9 mouse cellular contexts compared by ENCODE assay signal in the genomic region with DNA sequence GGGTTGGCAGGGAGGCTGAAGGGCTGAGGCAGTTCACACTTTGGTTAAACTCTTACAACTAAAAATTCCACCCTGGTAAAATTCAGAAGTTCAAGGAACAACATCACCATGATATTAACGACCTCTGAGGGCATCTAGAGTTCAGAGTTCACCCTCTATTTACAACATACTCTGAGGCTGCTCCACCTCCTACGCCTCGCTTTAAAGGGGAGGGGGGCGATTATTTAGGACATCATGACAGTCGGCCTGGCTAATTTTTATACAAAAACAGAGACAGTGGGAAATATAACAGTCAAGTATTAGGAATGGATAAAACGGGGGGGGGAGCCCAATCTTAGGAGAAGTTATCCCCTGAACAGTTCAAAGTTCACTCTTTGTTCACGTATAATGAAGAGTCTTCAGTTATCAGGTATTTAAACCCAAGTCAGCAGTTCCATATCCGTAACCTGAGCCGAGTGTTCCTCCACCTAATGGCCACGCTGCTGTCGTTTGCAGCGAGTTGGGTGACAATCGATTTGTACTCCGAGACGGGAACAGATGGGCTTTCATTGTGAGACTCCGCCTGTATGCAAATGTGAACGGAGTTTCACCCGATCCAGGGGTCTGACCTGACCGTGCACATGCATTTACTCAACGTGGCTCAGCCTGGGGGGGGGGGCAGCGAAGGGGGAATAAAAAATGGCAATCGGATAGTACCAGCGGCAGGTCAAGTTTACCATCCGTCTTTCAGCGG.
DNase-seq lines count a peak whose midpoint lies in the region; ATAC-seq lines count a peak whose summit lies in the region.
"Had no signal": no experiment of that assay in that cellular context is flagged by ENCODE, and none has a peak within 500 bp of the region (broad histone marks: within the 10 kb centered on the region; RNA-seq: fewer than 3 reads in every experiment).

No protein-coding gene starts in this region.

- peaks cover 4% of the 10 kb centered on the region; the same call in 1 of the 2 replicates for H3K4me1 ChIP-seq in heart, embryonic 12.5 days (replicated peaks)
- H3K4me1 ChIP-seq in forebrain, embryonic 10.5 days = peaks cover 63% of the 10 kb centered on the region
- peaks cover 48% of the 10 kb centered on the region for H3K4me1 ChIP-seq in neural tube, embryonic 11.5 days (ENCODE audit: control insufficient read depth, insufficient read depth, low read length)

- H3K27ac ChIP-seq in heart, embryonic 12.5 days (ENCODE audit: poor library complexity, severe bottlenecking) = no peak overlapping the region
- H3K27ac ChIP-seq in forebrain, embryonic 10.5 days = peak overlapping the region; percentile 36; the same call in 1 of the 2 replicates
- H3K27ac ChIP-seq in neural tube, embryonic 11.5 days (ENCODE audit: low read depth, low read length) = peak overlapping the region; percentile 93

- no peak for ATAC-seq in heart, embryonic 12.5 days (ENCODE audit: insufficient number of reproducible peaks, low FRiP score)
- ATAC-seq in neural tube, embryonic 11.5 days (ENCODE audit: insufficient read depth, low FRiP score, low TSS enrichment) = peak; percentile 82

- H3K9ac ChIP-seq in heart, embryonic 12.5 days = no peak overlapping the region
- peak overlapping the region; percentile 30; the same call in 1 of the 2 replicates for H3K9ac ChIP-seq in neural tube, embryonic 11.5 days (ENCODE audit: low read length)

- peak overlapping the region; percentile 12; the same call in 1 of the 2 replicates for H3K4me3 ChIP-seq in heart, embryonic 12.5 days
- peak overlapping the region; percentile 31 for H3K4me3 ChIP-seq in forebrain, embryonic 10.5 days
- peak overlapping the region; percentile 1; the same call in 1 of the 2 replicates for H3K4me3 ChIP-seq in neural tube, embryonic 11.5 days (ENCODE audit: low read depth, low read length)

- peaks cover 52% of the 10 kb centered on the region for H3K27me3 ChIP-seq in heart, embryonic 12.5 days (replicated peaks)
- H3K27me3 ChIP-seq in forebrain, embryonic 10.5 days (ENCODE audit: poor library complexity, severe bottlenecking) = peaks cover 13% of the 10 kb centered on the region; the same call in 1 of the 2 replicates
- H3K27me3 ChIP-seq in neural tube, embryonic 11.5 days (ENCODE audit: control insufficient read depth, insufficient read depth, low read length) = no peaks in the 10 kb centered on the region

- H3K4me2 ChIP-seq in heart, embryonic 12.5 days = peak overlapping the region; percentile 56
- H3K4me2 ChIP-seq in neural tube, embryonic 11.5 days (ENCODE audit: low read depth) = peak overlapping the region; percentile 42

- DNase-seq in heart, adult 8-10 months (ENCODE audit: low spot score) = no peak
- DNase-seq in forebrain, embryonic 10.5 days (ENCODE audit: extremely low spot score, low spot score) = peak; percentile 50
- peak; percentile 35 to 50 for DNase-seq in kidney, postnatal 4 days
- DNase-seq in neural tube, embryonic 11.5 days (ENCODE audit: low spot score) = peak; percentile 90
- no peak for DNase-seq in ovary, postnatal 14 days (ENCODE audit: low spot score)
- no peak for DNase-seq in thymus, postnatal 36 days
- no peak for DNase-seq in right cerebral cortex, postnatal 14 days
- DNase-seq: B cell, adult 2 months had no signal

- 35% methylated on average over 25 of the region's 25 CpGs for WGBS in heart, embryonic 12.5 days
- 18% methylated on average over 25 of the region's 25 CpGs for WGBS in forebrain, embryonic 10.5 days
- 5% methylated on average over 25 of the region's 25 CpGs for WGBS in neural tube, embryonic 11.5 days

- no peaks in the 10 kb centered on the region for H3K9me3 ChIP-seq in heart, embryonic 12.5 days (replicated peaks)
- H3K9me3 ChIP-seq in forebrain, embryonic 10.5 days = no peaks in the 10 kb centered on the region
- no peaks in the 10 kb centered on the region for H3K9me3 ChIP-seq in neural tube, embryonic 11.5 days (ENCODE audit: control insufficient read depth, low read length)

- no peaks in the 10 kb centered on the region for H3K36me3 ChIP-seq in heart, embryonic 12.5 days
- H3K36me3 ChIP-seq in forebrain, embryonic 10.5 days (replicated peaks) = no peaks in the 10 kb centered on the region
- no peaks in the 10 kb centered on the region for H3K36me3 ChIP-seq in neural tube, embryonic 11.5 days (ENCODE audit: control insufficient read depth, insufficient read depth, low read length)

Comparison
In these comparisons a context has a peak if more than half of its experiments do, and no peak if none do; other contexts are left out.
1. DNase-seq: peak in forebrain, embryonic 10.5 days (single experiment), kidney, postnatal 4 days (2 of 2) and neural tube, embryonic 11.5 days (single experiment); none in heart, adult 8-10 months (single experiment), ovary, postnatal 14 days (single experiment), thymus, postnatal 36 days (0 of 2) and right cerebral cortex, postnatal 14 days (single experiment).
2. Peak in every context shown above with its lines, with median percentiles within 50 percentile points of each other: H3K4me3 ChIP-seq.